Mouse (Mus musculus) intestine, embryonic 16.5 days (tissue): ENCODE measurements around the gene Tpsg1. TPM values are rescaled to one million over a fixed set of nuclear protein-coding genes. Genes with fewer than 3 reads are reported as not detected.
A peak's percentile ranks its signal among the peaks of the same experiment; 100 is the strongest.

Source experiments
- ATAC-seq: fragments of 200-750 bp; cut with Nextera tagmentation; 2 replicates; pipeline ENCODE4 v1.8.0; 2017; ENCODE audit warnings: moderate TSS enrichment, moderate library complexity
- H3K27ac ChIP-seq: fragments of 300-500 bp; sonication (generic); 2 replicates; pipeline ENCODE4 v1.5.1; 2014; ENCODE audit warnings: mild to moderate bottlenecking, low read length
- H3K27me3 ChIP-seq: fragments of 300-500 bp; sonication (generic); replicated peaks from 2 replicates; pipeline ENCODE4 v1.6.1; 2014; ENCODE audit warnings: low read length, control low read depth, mixed read lengths; ENCODE audit not compliant: control insufficient read depth, insufficient read depth
- H3K36me3 ChIP-seq: fragments of 300-500 bp; sonication (generic); 2 replicates; pipeline ENCODE4 v1.6.1; 2014; ENCODE audit warnings: low read length, control low read depth; ENCODE audit not compliant: control insufficient read depth, insufficient read depth
- H3K4me1 ChIP-seq: fragments of 300-500 bp; sonication (generic); 2 replicates; pipeline ENCODE4 v1.6.1; 2014; ENCODE audit warnings: low read length, control low read depth, mixed read lengths; ENCODE audit not compliant: control insufficient read depth, insufficient read depth
- H3K4me2 ChIP-seq: fragments of 300-500 bp; sonication (generic); 2 replicates; pipeline ENCODE4 v1.6.1; 2014; ENCODE audit warnings: low read depth, low read length, control low read depth
- H3K4me3 ChIP-seq: fragments of 300-500 bp; sonication (generic); 2 replicates; pipeline ENCODE4 v1.5.1; 2014; ENCODE audit warnings: mild to moderate bottlenecking, low read length
- H3K9ac ChIP-seq: fragments of 300-500 bp; sonication (generic); 2 replicates; pipeline ENCODE4 v1.6.1; 2014; ENCODE audit warnings: low read depth, low read length
- H3K9me3 ChIP-seq: fragments of 300-500 bp; sonication (generic); 2 replicates; pipeline ENCODE4 v1.6.1; 2016; ENCODE audit warnings: low read length, control low read depth; ENCODE audit not compliant: control insufficient read depth
- WGBS: fragments of 180-500 bp; shearing (Covaris S2); extraction: QIAGEN DNeasy Blood & Tissue Kit; methylation state at CpG from one replicate; pipeline ENCODE4 v1.1.7; 2014; 5-methylcytosine and 5-hydroxymethylcytosine counted together
- polyA plus RNA-seq: library from polyadenylated mRNA; unstranded; fragments of >200 nt; fragmentation: Nextera tagmentation; extraction: Ambion mirVana; gene quantifications from 2 replicates; pipeline ENCODE4 v1.2.1, GENCODE M21; 2015

Gene Tpsg1
- polyA plus RNA-seq, 1 experiment from 2014 or later, result 28.6 TPM

DNA sequence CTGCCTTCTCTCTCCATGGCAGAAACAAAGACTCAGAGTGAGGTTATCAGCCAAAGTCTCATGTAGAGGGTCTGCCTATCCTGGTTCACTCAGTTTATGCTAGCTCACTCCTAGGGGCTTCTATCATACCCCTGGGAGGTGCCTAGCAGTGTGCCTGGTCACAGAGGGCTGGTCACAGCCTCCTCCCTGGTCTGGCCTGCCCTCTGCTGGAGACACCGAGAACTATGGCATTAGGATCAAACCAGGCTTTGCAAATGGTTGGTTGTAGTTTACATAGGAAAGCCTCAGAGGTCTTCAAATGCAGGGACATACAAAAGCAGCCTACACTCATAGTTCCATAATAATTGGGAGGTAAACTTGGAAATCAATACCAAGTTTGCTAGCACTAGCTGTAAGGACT, 5.3 kb upstream of the Tpsg1 start:
- Histone ChIP-seq H3K27ac (no peak overlapping the region), H3K9ac (no peak overlapping the region), H3K4me1 (no peaks in the 10 kb centered on the region), H3K4me2 (no peak overlapping the region), H3K27me3 (0 out of 2 replicates have a peak, but pooled peaks cover 2% of the 10 kb centered on the region), H3K9me3 (no peaks in the 10 kb centered on the region), H3K36me3 (no peaks in the 10 kb centered on the region), H3K4me3 (no peak overlapping the region)
- ATAC-seq, result no peak
- WGBS, result 0% methylated on average over 1 of the region's 1 CpGs

GRCm38 (mm10) chr17:25366005-25366404, 3.1 kb upstream of the Tpsg1 start, which contains the start of gene Tpsb2:
Gene Tpsb2, plus strand, starts transcription at chr17:25366305.
- Histone ChIP-seq H3K27ac (no peak within 1 kb of the TSS), H3K4me1 (no peaks in the 10 kb centered on the region), H3K4me2 (no peak within 1 kb of the TSS), H3K36me3 (no peaks in the 10 kb centered on the region), H3K9ac (no peak within 1 kb of the TSS), H3K4me3 (no peak within 1 kb of the TSS), H3K27me3 (0 out of 2 replicates have a peak, but pooled peaks cover 2% of the 10 kb centered on the region), H3K9me3 (no peaks in the 10 kb centered on the region)
- no peak for ATAC-seq
- 78% methylated on average over 2 of the region's 2 CpGs for WGBS

DNA sequence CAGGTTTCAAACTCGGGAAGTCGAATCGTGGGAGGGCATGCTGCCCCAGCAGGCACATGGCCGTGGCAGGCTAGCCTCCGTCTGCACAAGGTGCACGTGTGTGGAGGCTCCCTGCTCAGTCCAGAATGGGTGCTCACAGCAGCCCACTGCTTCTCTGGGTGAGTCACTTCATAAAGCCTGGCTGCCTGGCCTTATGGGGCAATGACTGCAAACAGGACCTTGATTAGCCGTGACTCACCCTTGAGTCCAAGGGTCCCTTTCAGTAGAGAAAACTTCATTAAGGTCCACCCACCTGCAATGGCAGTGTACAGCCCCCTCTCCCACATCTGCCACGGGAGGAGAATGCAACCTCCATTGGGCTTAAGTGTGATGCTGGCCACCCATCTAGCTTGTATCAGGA, 3.4 kb downstream of the Tpsg1 start:
- no peak overlapping the region for H3K9ac ChIP-seq
- no peaks in the 10 kb centered on the region for H3K36me3 ChIP-seq
- no peaks in the 10 kb centered on the region for H3K9me3 ChIP-seq
- H3K27me3 ChIP-seq, result no peaks in the 10 kb centered on the region
- 0 out of 2 replicates have a peak, but pooled peaks cover 2% of the 10 kb centered on the region for H3K4me1 ChIP-seq
- no peak overlapping the region for H3K4me3 ChIP-seq
- no peak overlapping the region for H3K4me2 ChIP-seq
- ATAC-seq, result peak; percentile 88
- H3K27ac ChIP-seq, result 0 out of 2 replicates have a peak overlapping the region, but pooled peaks have one; percentile 51
- 61% methylated on average over 8 of the region's 8 CpGs for WGBS

DNA sequence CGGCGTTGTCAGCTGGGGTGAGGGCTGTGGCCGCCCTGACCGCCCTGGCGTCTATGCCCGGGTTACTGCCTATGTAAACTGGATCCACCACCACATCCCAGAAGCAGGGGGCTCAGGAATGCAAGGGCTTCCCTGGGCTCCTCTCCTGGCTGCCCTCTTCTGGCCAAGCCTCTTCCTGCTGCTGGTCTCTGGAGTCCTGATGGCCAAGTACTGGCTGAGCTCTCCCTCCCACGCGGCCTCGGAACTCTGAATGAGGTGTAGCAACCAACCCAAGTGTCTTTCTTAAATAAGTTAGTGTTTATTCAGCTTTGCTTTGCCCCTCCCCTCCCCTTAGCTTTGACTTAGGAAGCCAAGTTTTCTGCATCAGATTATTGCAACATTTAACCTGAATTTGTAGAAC, 4.9 kb downstream of the Tpsg1 start:
- Histone ChIP-seq H3K4me1 (0 out of 2 replicates have a peak, but pooled peaks cover 2% of the 10 kb centered on the region), H3K36me3 (no peaks in the 10 kb centered on the region), H3K4me2 (no peak overlapping the region), H3K9me3 (no peaks in the 10 kb centered on the region), H3K27me3 (no peaks in the 10 kb centered on the region), H3K27ac (no peak overlapping the region), H3K4me3 (no peak overlapping the region), H3K9ac (no peak overlapping the region)
- ATAC-seq, result no peak
- 40% methylated on average over 9 of the region's 9 CpGs for WGBS

- ATAC-seq, result no peak
- Histone ChIP-seq H3K9ac (no peak overlapping the region), H3K9me3 (no peaks in the 10 kb centered on the region), H3K4me2 (no peak overlapping the region), H3K4me3 (no peak overlapping the region), H3K4me1 (no peaks in the 10 kb centered on the region), H3K27ac (no peak overlapping the region), H3K27me3 (no peaks in the 10 kb centered on the region), H3K36me3 (no peaks in the 10 kb centered on the region)
- 89% methylated on average over 4 of the region's 4 CpGs for WGBS
Observed at GRCm38 (mm10) chr17:25394526-25394925, 25.5 kb downstream of the Tpsg1 start.

- WGBS, result 38% methylated on average over 14 of the region's 14 CpGs
- Histone ChIP-seq H3K9ac (no peak overlapping the region), H3K9me3 (no peaks in the 10 kb centered on the region), H3K4me1 (no peaks in the 10 kb centered on the region), H3K27me3 (no peaks in the 10 kb centered on the region), H3K4me3 (no peak overlapping the region), H3K36me3 (no peaks in the 10 kb centered on the region), H3K27ac (no peak overlapping the region), H3K4me2 (no peak overlapping the region)
- peak; percentile 14; the same call in 1 of the 2 replicates for ATAC-seq
Observed at GRCm38 (mm10) chr17:25397804-25398519, 28.9 kb downstream of the Tpsg1 start.

- ATAC-seq, result 0 out of 2 replicates have a peak, but pooled peaks have one; percentile 39
Observed at GRCm38 (mm10) chr17:25398520-25398838, 29.4 kb downstream of the Tpsg1 start.

DNA sequence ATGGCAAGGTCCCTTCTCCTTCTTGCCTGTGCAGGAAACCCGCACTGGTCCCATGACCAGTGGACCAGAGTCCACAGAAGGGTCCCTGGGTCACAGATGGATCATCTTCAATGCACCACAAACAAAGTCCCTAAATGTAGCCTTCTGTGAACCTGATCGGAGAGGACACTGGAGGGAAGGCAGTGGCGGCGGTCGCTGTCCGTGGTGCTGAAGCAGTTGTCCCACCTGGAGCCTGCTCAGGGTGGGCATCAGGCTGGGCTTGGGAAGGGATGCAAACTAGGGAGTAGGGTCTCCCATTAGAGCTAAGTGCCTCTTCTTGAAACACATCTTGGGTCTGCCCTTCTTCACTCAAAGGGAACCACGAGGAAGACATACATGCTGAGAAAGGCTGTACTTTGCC, 31.4 kb downstream of the Tpsg1 start:
- no peak overlapping the region for H3K9ac ChIP-seq
- no peak overlapping the region for H3K4me3 ChIP-seq
- H3K4me2 ChIP-seq, result no peak overlapping the region
- H3K27ac ChIP-seq, result no peak overlapping the region
- H3K9me3 ChIP-seq, result no peaks in the 10 kb centered on the region
- 10% methylated on average over 7 of the region's 7 CpGs for WGBS
- H3K4me1 ChIP-seq, result peaks cover 9% of the 10 kb centered on the region
- H3K36me3 ChIP-seq, result no peaks in the 10 kb centered on the region
- ATAC-seq, result no peak
- H3K27me3 ChIP-seq, result no peaks in the 10 kb centered on the region

More at GRCm38 (mm10) chr17:25398520-25398838, 29.4 kb downstream of the Tpsg1 start:
- Histone ChIP-seq H3K27me3 (no peaks in the 10 kb centered on the region), H3K4me3 (no peak overlapping the region), H3K9me3 (no peaks in the 10 kb centered on the region), H3K9ac (no peak overlapping the region), H3K36me3 (no peaks in the 10 kb centered on the region), H3K27ac (no peak overlapping the region), H3K4me2 (no peak overlapping the region), H3K4me1 (no peaks in the 10 kb centered on the region)
- WGBS, result 63% methylated on average over 13 of the region's 13 CpGs

DNA sequence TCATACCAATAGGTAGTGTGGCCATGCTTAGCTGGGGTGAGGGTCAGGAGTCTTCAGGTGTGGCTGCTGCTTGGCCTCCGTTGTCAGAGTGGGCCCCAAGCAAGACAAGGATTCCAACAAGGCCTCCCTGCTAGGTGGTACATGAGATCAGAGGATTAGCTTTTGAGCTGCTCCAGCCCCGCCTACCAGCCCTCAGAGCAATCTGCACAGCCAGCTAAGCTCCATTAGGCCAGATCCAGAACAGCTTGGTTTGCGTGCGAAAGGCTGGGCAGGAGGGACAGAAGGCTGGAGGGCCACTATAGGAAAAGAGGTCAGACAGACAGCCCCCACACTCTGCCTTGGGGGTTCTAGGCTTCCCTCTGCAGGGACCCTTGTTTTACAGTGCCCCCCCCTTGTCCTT, 32.4 kb downstream of the Tpsg1 start:
- no peak for ATAC-seq
- Histone ChIP-seq H3K9me3 (no peaks in the 10 kb centered on the region), H3K4me1 (peaks cover 19% of the 10 kb centered on the region), H3K9ac (no peak overlapping the region), H3K4me3 (no peak overlapping the region), H3K36me3 (no peaks in the 10 kb centered on the region), H3K4me2 (no peak overlapping the region), H3K27ac (no peak overlapping the region), H3K27me3 (no peaks in the 10 kb centered on the region)
- WGBS, result 54% methylated on average over 4 of the region's 4 CpGs

GRCm38 (mm10) chr17:25402224-25402623, 33.2 kb downstream of the Tpsg1 start:
- no peak overlapping the region for H3K27ac ChIP-seq

More at GRCm38 (mm10) chr17:25402224-25402623, 33.2 kb downstream of the Tpsg1 start:
- H3K4me2 ChIP-seq, result no peak overlapping the region
- WGBS, result 87% methylated on average over 13 of the region's 13 CpGs
- H3K4me1 ChIP-seq, result peaks cover 26% of the 10 kb centered on the region
- no peaks in the 10 kb centered on the region for H3K27me3 ChIP-seq
- no peak overlapping the region for H3K4me3 ChIP-seq
- ATAC-seq, result no peak
- H3K9me3 ChIP-seq, result no peaks in the 10 kb centered on the region
- no peak overlapping the region for H3K9ac ChIP-seq
- H3K36me3 ChIP-seq, result no peaks in the 10 kb centered on the region
